Mouse (Mus musculus): ENCODE measurements around the gene Snu13.
A peak's percentile ranks its signal among the peaks of the same experiment; 100 is the strongest.

Snu13 gene

DNA sequence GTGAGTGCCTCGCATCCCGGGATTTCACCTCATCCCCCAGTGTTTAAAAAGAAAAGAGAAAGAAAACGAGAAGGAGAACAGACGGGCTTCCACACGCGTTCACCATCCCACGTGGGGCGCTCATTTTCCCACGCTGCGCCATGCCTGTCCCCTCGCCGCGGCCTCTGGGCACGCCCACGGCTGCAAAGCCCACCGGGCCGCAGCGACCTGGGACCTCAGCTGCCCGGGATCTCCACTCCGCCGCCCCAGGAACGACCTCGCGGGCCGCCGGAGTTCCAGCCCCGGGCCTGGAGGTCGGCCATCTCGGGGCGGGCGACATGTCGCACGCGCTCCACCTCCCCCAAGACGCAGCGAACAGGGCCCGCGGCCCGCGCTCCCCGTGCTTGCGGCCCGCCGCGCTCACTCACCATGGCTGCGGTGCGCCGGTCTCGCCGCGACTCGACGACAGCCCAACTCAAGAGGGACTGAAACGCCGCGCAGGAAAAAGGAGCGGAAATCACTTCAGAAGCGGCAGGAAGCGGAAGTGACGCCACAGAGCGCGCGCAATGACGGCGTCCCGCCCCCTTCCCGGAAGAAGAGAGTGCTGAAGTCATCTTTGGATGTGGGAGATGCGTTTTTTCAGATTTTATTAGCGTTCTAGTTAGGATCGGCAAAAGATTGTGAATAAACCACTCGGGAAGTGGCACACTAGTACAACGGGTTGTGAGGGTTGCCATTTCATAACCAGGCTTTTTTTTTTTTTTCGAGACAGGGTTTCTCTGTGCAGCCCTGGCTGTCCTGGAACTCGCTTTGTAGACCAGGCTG lies at the start of gene Snu13:
Gene Snu13 (minus strand): TSS at position 519 of the 804 bp plus-strand sequence.
- DNase-seq (ENCODE audit: extremely low read depth, insufficient read length, low spot score) = peak; percentile 88

DNA sequence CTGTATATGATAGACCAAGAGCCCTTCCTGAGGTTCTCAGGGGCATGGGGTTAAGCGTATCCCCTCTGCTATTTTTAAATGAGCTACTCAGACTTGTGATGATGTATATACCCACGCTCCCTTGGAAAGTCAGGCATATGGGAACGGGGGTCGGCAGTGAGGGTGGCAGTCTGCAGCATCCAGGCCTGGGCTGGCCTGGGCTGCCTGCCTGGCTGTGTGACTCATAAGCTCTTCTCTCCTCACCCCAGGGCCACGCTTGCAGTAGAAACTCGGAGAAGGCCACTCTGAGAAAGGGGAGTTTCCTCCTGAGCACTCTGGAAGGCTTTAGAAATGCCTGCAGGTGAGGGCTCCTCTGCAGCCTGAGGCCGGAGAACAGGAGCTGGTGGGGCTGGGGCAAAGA lies 43.7 kb upstream of the Snu13 start:
- no peak for DNase-seq (ENCODE audit: extremely low read depth, insufficient read length, low spot score)

DNA sequence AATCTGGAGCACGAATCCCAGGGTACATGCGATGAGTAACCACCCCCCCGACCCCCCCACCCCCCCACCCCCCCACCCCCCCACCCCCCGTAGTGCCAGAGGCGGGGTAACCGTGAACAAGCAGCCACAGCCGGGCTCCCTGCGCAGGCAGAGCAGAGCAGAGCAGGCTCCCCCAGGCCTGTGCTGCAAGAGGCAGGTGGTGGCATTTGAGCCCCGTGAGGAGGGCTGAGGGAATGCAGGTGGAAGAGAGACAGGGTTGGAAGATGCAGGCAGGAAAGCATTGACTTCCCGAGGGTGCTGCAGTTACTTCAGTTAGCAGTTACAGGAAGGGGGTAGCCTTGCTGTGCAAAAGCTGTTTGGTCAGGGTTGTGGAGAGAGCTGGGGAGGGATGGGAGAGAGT lies 39.9 kb upstream of the Snu13 start:
- DNase-seq (ENCODE audit: extremely low read depth, insufficient read length, low spot score) = no peak

DNA sequence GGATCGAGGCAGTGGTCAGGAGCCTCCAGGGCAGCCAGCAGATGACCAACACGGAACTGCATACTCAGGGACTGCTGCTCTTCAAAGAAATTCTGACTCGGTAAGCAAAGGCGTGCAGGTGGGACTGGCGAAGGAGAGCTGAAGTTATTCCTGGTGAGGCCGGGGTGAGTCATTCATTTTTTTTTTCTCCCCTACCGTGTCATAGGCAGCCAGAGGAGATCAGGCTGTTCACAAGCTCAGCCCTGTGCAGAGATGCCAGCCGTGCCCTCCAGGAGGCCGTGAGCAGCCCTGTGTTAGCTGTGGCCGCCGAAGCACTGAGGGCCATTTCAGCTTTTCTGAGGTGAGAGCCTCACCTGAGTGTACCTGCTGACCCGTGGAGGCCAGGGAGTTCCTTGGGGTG lies 38.7 kb upstream of the Snu13 start:
- peak; percentile 39 for DNase-seq (ENCODE audit: extremely low read depth, insufficient read length, low spot score)

DNA sequence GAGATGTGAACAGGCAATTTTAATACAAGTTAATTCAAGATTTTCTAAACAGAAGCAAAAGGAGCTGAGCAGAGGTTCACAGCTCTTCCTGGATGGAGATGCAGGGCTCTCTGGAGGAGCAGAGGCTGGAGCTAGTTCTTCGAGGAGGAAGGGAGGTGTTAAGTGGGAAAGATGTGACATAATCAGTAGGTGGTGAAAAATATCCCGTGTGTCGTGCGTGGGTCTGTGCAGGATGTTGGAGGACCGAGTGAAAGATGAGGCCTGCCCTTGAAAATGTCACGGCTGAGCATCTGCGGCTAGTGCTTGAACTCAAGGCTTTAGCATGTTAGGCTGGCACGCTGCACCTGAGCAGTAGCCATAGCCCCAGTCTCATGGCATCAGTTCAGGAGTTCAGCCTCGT lies 38.2 kb upstream of the Snu13 start:
- DNase-seq (ENCODE audit: extremely low read depth, insufficient read length, low spot score) = no peak

DNA sequence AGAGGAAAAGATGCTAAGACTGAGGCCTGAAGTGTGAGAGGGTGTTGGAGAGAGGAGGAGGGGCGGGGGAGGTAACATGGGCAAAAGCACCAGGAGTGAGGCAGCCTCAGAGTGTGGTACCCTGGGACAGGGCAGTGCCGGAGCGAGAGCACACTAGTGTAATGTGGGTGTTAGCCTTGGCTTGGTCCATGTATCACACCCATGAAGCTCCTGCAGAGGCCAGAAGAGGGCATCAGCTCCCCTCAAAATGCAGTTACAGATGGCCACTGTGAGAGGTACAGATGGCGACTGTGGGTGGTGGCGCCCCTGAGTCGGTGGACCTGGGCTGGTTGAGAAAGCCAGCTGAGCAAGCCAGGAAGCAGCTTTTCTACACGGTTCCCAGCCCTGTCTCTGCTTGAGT lies 33.8 kb upstream of the Snu13 start:
- no peak for DNase-seq (ENCODE audit: extremely low read depth, insufficient read length, low spot score)

DNA sequence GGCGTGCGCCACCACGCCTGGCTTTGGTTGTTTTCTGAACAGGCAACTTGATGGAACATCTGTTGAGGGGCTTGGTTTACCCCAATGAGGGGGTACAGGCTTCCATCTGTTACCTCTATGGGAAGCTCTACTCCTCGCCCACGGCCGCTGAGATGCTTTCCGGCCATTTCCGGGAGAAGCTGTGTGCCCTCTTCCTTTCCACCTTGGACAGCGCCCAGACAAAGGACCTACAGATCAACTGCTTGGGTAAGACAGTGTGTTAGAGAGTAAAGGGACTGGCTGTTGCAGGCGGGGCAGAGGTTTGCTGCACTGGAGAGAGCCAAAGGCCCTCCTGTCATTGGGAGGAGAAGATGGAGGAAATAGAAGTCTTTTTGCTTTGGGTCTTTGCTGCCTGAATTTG lies 32.5 kb upstream of the Snu13 start:
- DNase-seq (ENCODE audit: extremely low read depth, insufficient read length, low spot score) = no peak

DNA sequence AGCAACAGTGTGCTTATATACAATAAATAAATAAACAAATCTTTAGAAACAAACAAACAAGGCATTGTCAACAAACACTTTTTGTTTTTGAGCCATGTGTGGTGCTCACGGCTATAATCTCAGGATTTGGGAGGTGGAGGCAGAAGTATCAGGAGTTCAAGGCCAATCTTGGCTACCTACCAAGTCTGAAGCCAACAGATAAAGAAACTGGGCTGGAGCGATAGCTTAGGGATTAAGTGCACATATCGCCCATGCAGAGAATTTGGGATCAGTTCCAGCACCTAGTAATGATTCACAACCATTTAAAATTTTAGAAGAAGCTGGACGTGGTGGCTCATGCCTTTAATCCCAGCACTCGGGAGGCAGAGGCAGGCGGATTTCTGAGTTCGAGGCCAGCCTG lies 26.1 kb upstream of the Snu13 start:
- DNase-seq (ENCODE audit: extremely low read depth, insufficient read length, low spot score) = no peak

DNA sequence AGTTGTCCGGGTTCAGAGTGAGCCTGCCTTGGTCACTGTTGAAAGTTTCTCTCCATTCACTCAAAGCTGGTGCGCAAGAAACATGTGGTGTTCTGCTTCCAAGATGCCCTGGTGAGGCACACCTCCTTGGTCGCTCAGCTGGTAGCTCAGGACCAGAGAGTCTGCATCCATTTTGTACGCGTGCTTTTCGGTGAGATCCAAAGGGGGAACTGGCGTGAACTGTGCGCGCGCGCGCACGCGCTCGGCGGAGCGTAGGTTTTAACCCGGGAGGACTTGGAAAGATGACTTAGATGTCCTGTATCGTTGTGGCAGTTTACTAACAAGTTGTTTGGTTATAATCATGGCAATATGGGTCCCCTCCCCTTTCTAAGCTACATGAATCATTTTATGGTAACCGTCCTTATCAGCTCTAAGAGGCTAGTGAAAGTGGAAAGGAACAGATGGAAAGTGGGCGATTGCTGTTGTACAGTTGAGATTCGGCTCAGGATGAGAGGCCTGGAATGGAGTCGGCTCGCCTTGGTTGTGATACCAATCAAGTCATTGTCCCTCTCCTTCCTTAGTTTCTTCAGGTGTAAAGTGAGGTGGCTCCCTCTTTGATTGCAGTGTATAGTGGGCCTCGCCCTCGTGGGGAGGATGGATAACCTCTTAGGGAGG lies 24.5 kb upstream of the Snu13 start:
- no peak for DNase-seq (ENCODE audit: extremely low read depth, insufficient read length, low spot score)

DNA sequence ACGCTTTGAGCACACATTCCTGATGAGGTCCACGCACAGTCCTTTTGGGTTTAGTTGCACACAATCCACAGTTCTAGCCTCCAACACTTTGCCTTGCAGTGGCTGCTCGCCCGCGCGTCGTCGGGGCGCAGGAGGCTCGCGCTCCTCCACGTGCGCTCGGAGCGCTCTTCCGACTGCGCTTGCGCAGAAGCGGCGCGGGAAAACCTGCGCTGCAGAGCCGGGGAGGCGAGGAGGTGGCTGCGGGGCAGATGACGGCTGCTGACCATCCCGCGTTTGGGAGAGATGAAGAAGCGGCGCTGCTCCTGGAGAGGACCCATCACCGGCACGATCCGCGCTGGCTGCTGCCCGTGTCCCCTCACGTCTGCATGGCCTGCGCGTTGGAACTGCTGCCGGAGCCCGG lies 22.5 kb upstream of the Snu13 start, which contains the start of gene Mei1:
Gene Mei1 (plus strand): TSS at position 99 of the 400 bp plus-strand sequence.
- DNase-seq (ENCODE audit: extremely low read depth, insufficient read length, low spot score) = no peak

DNA sequence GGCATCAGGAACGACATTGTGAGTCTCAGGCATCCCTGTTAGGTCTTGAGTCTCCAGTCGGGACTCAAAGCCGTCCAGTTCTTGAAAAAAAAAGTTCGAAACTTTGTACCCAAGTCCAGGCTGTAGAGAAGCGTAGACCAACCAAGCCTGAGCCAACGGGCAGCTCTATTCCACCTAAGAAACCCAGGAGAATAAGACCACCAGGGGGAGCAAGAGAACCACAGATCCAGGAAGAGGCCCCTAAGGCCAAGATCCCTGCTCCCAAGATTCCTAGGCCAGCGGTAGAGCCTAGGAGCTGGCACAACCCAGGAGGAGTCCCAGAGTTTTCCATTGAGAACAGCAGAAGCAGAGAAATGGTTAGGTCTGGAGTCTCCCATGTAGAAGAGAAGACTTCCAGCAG lies 18.1 kb upstream of the Snu13 start:
- DNase-seq (ENCODE audit: extremely low read depth, insufficient read length, low spot score) = peak; percentile 29

DNA sequence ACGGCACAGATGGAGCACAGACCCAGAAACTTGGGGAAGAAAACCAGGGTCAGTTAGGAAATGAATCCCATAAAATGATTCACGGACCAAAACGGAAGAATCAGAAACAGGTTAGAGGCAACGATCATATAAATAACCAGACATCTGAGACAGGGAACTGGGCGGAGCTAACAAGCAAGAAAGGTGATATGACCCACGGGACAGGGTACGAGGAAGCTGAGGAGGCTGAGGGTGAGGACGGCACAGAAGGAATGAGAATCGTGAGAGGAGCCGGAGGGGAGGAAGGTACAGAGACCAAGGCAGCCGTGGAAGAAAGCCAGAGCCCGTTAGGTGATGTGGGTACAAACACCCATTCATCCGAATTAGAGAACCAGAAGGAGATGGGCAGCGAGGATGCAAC lies 16.5 kb upstream of the Snu13 start:
- DNase-seq (ENCODE audit: extremely low read depth, insufficient read length, low spot score) = no peak

DNA sequence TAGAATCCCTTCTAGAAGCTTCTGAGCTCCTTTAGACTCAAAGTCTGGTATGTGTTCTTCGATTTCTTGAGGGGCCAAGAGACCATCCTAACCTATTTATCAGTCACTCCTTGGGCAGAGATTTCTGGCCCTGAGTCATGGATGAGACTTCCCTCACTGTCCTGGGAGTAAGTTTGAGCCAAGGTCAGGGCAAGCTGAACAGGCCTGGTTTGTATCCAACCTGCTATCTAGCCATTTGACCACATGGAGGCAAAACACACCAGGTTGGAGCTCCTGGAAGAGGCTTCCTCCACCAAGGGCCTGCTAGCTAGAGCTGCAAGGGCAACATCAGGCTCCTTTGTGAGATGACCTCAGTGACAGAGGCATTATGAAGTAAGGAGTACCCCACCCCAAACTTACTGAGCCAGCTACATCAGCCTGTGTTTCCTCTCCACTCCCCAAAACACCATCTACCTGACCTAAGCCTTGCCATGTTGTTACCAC lies 11.4 kb upstream of the Snu13 start, which contains the start of gene 4930407I10Rik:
Gene 4930407I10Rik (plus strand): TSS at position 433 of the 483 bp plus-strand sequence.
- no peak for DNase-seq (ENCODE audit: extremely low read depth, insufficient read length, low spot score)

DNA sequence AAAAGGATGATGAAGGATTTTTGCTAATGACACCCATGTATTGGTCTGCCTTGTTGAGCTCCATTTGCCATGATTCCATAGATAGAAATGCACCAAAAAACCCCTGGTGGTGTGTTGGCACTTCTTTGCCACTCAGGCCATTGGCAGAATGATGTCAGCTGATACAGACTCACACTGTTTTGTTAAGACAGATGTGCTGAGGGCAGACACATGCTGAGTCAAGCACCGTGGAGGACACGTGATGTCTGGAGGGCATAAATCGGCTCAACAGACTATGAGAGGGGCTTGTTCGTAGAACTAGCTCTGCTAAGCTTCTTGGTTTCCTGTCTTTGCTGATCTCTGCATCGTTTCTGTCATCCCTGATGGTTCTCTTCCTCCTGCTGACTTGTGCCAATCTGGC lies 5.1 kb upstream of the Snu13 start:
- DNase-seq (ENCODE audit: extremely low read depth, insufficient read length, low spot score) = no peak

DNA sequence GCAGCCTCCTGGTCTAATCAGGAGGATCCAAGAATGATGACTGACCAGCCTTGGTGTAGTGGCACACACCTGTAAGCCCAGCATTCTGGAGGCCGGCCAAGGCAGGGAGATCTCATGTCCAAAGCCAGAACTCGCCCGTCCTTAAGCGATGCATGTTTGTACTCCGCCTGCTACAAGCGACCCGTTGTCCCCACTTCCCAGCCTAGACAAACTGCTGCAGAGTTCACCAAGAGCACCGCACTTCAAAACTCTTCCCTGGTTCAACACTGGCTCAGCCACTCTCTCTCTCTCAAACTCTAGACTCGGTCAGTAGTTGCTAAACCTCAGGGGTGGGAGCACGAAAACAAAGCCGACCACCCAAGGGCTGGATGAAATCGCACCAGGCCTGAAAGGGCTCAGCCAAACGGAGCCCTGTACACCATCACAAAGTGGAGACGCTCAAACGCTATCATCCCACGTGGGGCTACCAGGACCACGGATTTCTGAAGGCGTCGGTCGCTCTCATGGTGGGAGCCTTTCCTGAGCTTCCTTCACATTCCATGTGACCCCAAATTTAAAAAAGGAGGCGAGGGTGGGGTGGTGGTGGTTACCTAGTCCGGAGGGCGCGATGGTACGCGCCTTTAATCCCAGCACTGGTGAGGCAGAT lies 1.0 kb downstream of the Snu13 start:
- peak; percentile 28 for DNase-seq (ENCODE audit: extremely low read depth, insufficient read length, low spot score)

DNA sequence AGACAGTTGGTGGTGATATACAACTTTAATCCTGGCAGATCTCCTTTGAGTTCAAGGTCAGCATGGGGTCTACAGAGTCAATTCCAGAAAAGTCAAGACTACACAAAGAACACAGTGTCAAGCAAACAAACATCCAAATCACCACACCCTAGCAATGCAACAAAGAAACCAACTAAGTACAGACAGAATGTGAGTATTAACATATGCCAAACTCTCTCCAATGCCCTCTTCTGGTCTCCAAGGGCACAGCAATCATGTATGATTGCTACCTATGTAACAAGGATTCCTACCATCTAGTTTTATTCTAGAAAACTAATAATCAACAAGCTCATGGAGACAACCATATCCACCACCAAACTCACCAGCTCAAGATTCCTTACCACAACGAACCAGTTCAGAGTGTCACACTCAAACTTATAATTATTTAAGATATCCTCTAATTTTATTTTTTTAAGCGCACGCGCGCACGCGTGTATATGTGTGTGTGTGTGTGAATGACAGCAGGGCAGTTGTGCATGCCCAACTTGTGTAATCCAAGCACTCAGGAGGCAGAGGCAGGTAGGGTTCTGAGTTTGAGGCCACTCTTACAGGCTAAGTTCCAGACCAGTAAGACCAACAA lies 3.1 kb downstream of the Snu13 start:
- no peak for DNase-seq (ENCODE audit: extremely low read depth, insufficient read length, low spot score)

DNA sequence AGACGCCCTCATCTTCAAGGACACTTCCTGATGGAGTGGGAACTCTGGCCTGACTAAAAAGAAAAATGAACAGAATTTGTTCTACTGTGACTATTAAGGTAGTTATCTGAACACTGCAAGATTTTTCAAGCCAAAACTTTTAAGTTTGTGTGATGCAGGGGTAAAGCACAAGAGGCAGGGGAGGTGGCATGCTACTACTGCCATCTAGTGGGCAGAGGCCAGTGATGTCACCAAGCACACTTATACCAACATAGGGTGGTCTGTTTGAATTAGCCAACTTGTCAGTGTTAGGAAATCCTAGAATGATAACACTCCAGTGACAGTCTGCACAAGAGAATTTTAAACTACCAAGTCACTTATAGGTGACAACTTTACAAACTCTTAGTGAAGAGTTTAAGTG lies 6.7 kb downstream of the Snu13 start:
- no peak for DNase-seq (ENCODE audit: extremely low read depth, insufficient read length, low spot score)

DNA sequence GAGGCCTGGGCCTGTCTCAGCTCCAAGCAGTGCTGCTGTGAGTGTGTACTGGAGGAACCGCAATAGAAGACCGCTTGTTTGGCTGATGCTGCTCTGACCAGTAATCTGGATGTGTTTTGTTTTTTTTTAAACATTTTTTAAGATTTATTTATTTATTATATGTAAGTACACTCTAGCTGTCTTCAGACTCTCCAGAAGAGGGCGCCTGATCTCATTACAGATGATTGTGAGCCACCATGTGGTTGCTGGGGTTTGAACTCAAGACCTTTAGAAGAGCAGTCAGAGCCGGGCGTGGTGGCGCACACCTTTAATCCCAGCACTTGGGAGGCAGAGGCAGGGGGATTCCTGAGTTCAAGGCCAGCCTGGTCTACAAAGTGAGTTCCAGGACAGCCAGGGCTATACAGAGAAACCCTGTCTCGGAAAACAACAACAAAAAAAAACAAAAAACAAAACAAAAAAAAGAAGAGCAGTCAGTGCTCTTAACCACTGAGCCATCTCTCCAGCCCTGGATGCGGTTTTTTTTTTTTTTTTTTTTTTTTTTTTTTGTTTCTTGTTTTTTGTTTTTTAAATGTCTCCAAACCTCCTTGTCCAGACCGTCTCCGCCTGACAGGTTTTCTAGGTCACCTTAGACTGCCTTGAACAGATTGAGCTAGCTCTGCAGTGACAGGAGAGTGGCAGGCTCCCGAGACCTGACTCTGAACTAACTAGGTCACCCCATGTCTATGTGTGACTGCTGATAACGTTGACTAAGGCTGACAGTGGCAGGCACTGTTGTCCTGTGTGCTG lies 11.3 kb downstream of the Snu13 start:
- no peak for DNase-seq (ENCODE audit: extremely low read depth, insufficient read length, low spot score)

DNA sequence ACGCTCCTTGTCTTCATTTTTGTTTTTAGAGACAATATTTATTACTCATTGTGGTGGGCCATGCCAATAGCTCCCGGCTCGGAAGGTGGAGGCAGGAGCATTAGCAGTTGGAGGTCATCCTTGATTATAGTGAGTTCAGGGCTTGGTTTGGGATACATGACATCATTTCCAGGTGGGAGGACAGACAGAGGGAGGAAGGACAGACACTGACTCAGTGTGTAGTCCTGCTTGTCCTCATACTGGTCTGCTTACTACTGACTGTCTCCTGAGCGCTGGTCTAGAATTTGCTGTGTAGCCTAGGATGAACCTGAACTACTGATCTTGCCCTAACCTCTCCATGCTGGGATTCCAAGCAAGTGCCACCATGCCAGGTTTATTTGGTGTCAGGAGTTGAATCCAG lies 13.6 kb downstream of the Snu13 start, which contains the start of gene Desi1:
Gene Desi1 (minus strand): TSS at position 101 of the 400 bp plus-strand sequence.
- DNase-seq (ENCODE audit: extremely low read depth, insufficient read length, low spot score) = no peak

DNA sequence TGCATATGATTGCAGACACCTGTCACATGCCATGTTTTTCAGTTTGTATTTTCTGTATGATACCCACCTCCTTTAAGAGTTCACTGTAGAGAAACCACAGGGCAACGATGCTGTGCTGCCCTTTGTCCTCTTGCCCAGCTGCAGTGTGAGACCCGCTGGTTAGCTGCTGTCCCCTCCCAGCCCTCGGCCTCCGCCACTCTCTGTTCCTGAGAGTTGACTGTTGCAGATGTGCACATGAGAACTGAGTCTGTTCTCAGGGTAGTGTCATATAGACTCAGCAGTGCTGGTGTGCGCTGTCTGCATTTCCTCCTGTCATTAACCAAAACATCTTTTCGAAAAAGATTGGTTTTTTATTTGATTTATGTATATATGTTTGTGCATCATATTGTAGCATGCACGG lies 15.0 kb downstream of the Snu13 start:
- no peak for DNase-seq (ENCODE audit: extremely low read depth, insufficient read length, low spot score)

Measured in 3134 (cell line).